Mouse (Mus musculus) embryo, embryonic 11.5 days (tissue): ENCODE data around the gene Mthfsd.

Source experiments
- DNase-seq: peaks from one replicate; pipeline ENCODE4 v3.0.0-alpha.2; 2012; ENCODE audit warnings: low read depth, low spot score

The Mthfsd gene

GRCm38 (mm10) chr8:121088871-121089630, 19.1 kb downstream of the Mthfsd start:
- DNase-seq, result no peak

DNA sequence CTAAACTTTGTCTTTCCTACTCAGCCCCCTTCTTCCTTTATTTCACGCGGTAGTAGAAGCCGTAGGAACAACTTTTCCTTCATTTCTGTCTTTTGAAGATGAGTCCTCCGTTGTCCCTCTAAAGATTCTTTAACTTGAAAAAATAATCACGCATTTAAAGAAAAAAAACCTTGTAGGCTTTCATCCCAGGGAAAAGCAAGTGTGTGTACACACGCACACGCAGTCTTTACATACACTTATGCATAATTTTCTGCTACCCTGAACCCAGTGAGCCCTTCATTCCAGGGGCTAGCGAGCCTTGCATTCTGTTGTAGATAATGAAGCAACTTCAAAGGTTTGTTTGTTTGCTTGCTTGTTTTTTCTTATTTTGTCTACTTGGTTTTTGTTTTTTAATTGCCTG, 19.9 kb downstream of the Mthfsd start:
- DNase-seq, result no peak

GRCm38 (mm10) chr8:121086004-121086900, 21.9 kb downstream of the Mthfsd start:
- no peak for DNase-seq

DNA sequence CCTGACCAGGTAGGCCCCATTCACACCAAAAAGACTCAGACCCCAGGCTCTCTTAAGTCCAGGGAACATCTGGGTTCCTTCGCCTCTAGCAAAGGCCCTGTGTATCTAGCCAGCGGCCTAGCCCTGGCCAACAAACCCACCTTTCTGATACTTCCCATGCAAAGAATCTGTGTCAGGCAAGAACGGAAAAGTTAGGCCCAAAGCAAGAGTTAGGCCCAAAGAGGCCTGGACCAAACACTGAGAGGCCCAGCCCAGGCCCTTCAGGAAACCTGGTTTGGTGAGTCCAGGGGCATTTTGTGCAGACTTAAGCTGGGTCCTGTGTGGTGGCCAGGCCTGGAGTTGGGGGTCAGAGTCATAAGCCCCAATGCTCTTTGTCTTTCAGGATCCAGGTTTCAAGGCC, 22.6 kb downstream of the Mthfsd start:
- no peak for DNase-seq

- no peak for DNase-seq
These were observed 23.2 kb downstream of the Mthfsd start for GRCm38 (mm10) chr8:121085011-121085410.

GRCm38 (mm10) chr8:121084210-121084951, 23.8 kb downstream of the Mthfsd start, which contains the start of gene Foxf1:
Foxf1 (plus strand) TSS chr8:121084386.
- DNase-seq, result no peak

GRCm38 (mm10) chr8:121083936-121084209, 24.3 kb downstream of the Mthfsd start:
- DNase-seq, result no peak

GRCm38 (mm10) chr8:121083093-121083935, 24.9 kb downstream of the Mthfsd start:
- no peak for DNase-seq

GRCm38 (mm10) chr8:121082218-121083092, 25.7 kb downstream of the Mthfsd start:
- DNase-seq, result no peak

DNA sequence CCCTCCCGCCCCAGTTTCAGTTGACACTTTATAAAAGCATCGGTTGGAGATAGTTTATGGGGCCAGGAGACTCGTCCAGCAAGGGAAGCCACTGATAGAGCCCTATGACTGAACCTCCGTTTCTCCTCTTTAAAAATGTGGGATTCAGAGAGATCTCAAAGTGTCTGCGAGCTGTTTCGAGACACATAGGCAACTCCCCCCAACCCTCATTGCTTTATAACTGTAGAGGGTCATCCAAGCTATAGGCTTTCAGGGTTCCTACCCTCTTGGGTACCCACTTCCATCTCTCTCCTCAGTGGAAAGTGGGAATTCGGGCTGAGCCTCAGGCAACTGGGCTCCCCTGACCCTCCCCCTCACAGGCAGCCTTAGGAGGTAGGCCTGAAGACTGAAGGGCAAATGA, 26.8 kb downstream of the Mthfsd start:
- no peak for DNase-seq

DNA sequence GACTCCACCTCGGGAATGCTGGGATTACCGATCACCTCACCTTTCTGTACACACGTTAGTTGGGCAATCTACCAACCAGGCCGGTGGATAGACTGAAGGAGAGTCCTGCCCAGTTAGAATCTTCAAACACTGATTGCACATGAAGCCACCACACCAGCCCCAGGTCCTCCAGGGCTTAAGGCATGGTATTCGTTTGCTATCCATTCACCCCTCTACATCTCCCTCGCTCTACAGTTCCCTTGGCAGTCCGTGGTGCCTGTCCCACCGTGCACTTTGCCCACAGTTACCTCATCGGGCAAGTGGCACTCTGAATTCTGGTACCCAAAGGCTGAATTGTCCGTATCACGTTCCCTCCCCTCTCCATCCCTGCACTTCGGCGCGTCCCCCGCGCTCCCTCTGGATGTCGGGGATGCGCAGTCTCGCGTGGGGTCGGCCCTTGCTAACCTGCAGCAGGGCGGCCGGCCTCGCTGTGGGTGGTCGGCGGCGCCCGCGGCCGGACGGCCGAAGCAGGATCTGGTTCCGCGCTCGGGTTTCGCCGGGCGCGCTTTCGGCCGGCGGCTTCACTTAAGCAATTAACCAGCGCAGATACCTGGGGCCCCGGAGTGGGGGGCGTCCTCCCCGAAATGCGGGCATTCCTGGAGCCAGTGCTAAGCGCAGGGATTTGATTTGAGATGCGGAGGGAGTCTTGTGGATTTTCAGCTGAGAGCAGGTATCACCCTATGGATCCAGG, 27.7 kb downstream of the Mthfsd start:
- no peak for DNase-seq

DNA sequence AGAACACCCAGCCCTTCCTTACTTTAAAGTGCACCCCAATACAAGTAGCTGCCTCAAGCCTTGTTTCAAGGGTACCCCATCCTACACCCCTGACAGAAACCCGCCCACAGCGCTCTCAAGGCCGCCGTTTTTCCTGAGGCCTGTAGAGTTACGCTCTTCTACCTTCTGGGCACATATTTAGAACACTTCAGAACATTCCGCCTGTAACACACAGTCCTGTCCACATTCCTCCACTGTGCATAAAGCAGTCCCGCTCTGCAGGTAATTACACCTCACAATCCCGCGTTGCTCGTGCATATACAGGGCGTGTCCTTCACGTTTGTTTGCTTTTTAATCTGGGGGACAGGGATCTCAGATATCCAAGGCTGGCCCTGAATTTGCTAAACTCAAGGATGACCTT, 28.2 kb downstream of the Mthfsd start:
- no peak for DNase-seq

DNA sequence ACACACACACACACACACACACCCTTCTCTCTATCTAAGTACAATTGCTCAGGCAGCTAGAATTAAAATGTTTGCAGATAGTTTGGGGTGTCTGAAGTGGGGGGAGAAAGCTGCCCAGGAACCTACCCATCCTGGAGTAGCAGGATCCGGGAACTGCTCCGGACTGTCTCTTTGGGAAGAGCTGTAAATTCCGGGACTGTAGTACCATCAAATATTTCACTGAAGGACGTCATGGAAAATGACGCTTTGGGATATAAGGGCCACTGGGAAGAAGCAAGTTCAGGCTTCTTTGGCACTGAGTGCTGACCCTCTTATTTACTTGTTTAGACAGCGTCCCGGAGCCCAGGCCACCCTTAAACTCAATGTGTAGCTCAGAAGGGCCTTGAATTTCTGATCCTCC, 29.0 kb downstream of the Mthfsd start:
- no peak for DNase-seq

DNA sequence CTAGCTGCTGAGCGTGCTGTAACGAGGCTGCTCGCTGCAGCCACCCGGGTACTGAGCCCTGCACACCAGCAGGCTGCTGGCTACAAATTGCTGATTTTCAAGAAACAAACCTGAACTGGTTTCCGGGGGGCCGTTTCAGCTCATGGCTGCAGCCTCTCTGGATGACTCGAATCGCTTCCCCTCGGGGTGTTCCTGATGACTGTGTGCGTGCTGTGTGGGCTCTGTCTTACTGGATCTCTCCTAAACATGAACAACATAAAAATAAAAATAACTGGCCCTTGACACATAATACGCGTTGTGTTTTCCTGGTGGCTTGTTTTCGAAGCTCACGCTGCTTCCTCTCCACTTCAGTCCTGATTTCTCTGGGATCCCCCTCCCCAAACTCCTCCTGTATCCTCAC, 29.5 kb downstream of the Mthfsd start:
- no peak for DNase-seq

DNA sequence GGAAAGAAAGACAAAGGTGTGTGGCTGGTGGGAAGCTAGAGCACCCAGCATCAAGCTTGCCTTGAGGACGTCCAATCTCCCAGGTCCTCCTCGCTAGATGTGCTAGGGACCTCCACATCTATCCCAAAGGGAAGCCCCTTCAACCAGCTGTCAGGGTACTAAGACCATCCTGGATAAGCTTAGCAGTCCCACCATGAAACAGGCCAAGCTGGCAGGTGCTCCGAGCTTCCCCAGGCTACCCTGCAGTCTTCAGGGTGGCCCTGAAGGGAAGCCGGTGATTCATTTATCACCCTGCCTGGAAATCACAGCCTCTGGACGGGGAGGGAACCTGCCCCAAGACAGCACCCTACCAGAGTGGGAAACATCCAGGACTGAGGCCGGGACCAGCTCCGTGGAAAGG, 31.6 kb downstream of the Mthfsd start:
- no peak for DNase-seq

- no peak for DNase-seq
These were observed 32.3 kb downstream of the Mthfsd start for GRCm38 (mm10) chr8:121075936-121076335.

DNA sequence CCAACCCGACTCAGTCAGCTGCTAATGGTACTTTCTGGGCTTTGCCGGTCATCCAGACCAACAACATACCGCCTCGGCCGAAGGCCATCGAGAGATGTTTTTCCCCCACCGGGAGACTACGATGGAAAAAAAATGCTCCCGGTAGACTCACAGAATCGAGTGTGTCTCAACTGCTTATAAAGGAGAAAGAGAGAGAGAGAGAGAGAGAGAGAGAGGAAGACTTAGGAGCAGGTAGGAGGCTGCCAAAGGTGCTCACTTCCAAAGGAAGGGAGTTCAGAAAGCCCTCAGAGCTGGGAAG, 33.4 kb downstream of the Mthfsd start:
- no peak for DNase-seq

GRCm38 (mm10) chr8:121074108-121074847, 33.9 kb downstream of the Mthfsd start:
- DNase-seq, result no peak
